Mouse (Mus musculus) liver, adult 2 months (tissue): Measurements from ENCODE around the gene Ric8b.

Source experiments
- CTCF ChIP-seq: fragments of 200-500 bp; IDR thresholded peaks from 2 replicates; pipeline ENCODE4 v1.5.1; 2011; ENCODE audit warnings: low read depth, low read length, control low read depth
- POLR2A ChIP-seq: fragments of 200-500 bp; IDR thresholded peaks from 2 replicates; pipeline ENCODE4 v1.6.1; 2011; ENCODE audit warnings: low read length, control low read depth; ENCODE audit not compliant: insufficient read depth; ENCODE audit errors: extremely low read depth

- TF ChIP-seq CTCF (no peak), POLR2A (no peak)
Measured at GRCm38 (mm10) chr10:84910194-84910593, 7.2 kb upstream of the Ric8b start.
